Mouse (Mus musculus): ENCODE measurements around the gene Ywhag. TPM values are rescaled to one million over a fixed set of nuclear protein-coding genes. Genes with fewer than 3 reads are reported as not detected.

The Ywhag gene
- polyA plus RNA-seq, 1 experiment from 2014 or later = 97.4 TPM

GRCm38 (mm10) chr5:135958367-135958766 lies 24.0 kb upstream of the Ywhag start:
- 91% methylated on average over 4 of the region's 4 CpGs for WGBS
- peak overlapping the region; percentile 62 for H3K4me2 ChIP-seq (ENCODE audit: low read depth, low read length)

GRCm38 (mm10) chr5:135957207-135957974 lies 23.0 kb upstream of the Ywhag start:
- Histone ChIP-seq H3K9ac (ENCODE audit: low read depth, low read length) (peak overlapping the region; percentile 52), H3K4me1 (ENCODE audit: control insufficient read depth, insufficient read depth, low read length) (peaks cover 20% of the 10 kb centered on the region), H3K27ac (replicated peaks; ENCODE audit: low read depth, low read length) (peak overlapping the region; percentile 90), H3K4me3 (ENCODE audit: low read depth, low read length) (peak overlapping the region; percentile 37), H3K36me3 (ENCODE audit: control insufficient read depth, insufficient read depth, low read length) (no peaks in the 10 kb centered on the region), H3K27me3 (replicated peaks; ENCODE audit: control insufficient read depth, insufficient read depth, low read length) (no peaks in the 10 kb centered on the region), H3K9me3 (ENCODE audit: control insufficient read depth, low read length) (no peaks in the 10 kb centered on the region), H3K4me2 (ENCODE audit: low read depth, low read length) (peak overlapping the region; percentile 62)
- DNase-seq (ENCODE audit: low spot score) = peak; percentile 100
- WGBS = 7% methylated on average over 27 of the region's 28 CpGs
- peak; percentile 90 for ATAC-seq (ENCODE audit: low read depth)

More at GRCm38 (mm10) chr5:135958367-135958766, 24.0 kb upstream of the Ywhag start:
- no peak for ATAC-seq (ENCODE audit: low read depth)
- Histone ChIP-seq H3K4me1 (ENCODE audit: control insufficient read depth, insufficient read depth, low read length) (peaks cover 21% of the 10 kb centered on the region), H3K27me3 (replicated peaks; ENCODE audit: control insufficient read depth, insufficient read depth, low read length) (no peaks in the 10 kb centered on the region), H3K9ac (ENCODE audit: low read depth, low read length) (0 out of 2 replicates have a peak overlapping the region, but pooled peaks have one; percentile 52), H3K27ac (replicated peaks; ENCODE audit: low read depth, low read length) (peak overlapping the region; percentile 85), H3K36me3 (ENCODE audit: control insufficient read depth, insufficient read depth, low read length) (no peaks in the 10 kb centered on the region), H3K9me3 (ENCODE audit: control insufficient read depth, low read length) (no peaks in the 10 kb centered on the region), H3K4me3 (ENCODE audit: low read depth, low read length) (0 out of 2 replicates have a peak overlapping the region, but pooled peaks have one; percentile 37)
- no peak for DNase-seq (ENCODE audit: low spot score)

GRCm38 (mm10) chr5:135956300-135957206 lies 22.1 kb upstream of the Ywhag start:
- H3K27ac ChIP-seq (replicated peaks; ENCODE audit: low read depth, low read length) = peak overlapping the region; percentile 90
- H3K4me2 ChIP-seq (ENCODE audit: low read depth, low read length) = peak overlapping the region; percentile 62
- H3K9me3 ChIP-seq (ENCODE audit: control insufficient read depth, low read length) = no peaks in the 10 kb centered on the region
- H3K36me3 ChIP-seq (ENCODE audit: control insufficient read depth, insufficient read depth, low read length) = no peaks in the 10 kb centered on the region
- peaks cover 14% of the 10 kb centered on the region for H3K4me1 ChIP-seq (ENCODE audit: control insufficient read depth, insufficient read depth, low read length)
- WGBS = 80% methylated on average over 9 of the region's 9 CpGs
- peak overlapping the region; percentile 49; the same call in 1 of the 2 replicates for H3K9ac ChIP-seq (ENCODE audit: low read depth, low read length)
- ATAC-seq (ENCODE audit: low read depth) (no peak), DNase-seq (ENCODE audit: low spot score) (no peak)
- H3K4me3 ChIP-seq (ENCODE audit: low read depth, low read length) = peak overlapping the region; percentile 37; the same call in 1 of the 2 replicates
- H3K27me3 ChIP-seq (replicated peaks; ENCODE audit: control insufficient read depth, insufficient read depth, low read length) = no peaks in the 10 kb centered on the region

- H3K4me3 ChIP-seq (ENCODE audit: low read depth, low read length) = no peak overlapping the region
- no peak overlapping the region for H3K27ac ChIP-seq (replicated peaks; ENCODE audit: low read depth, low read length)
- no peaks in the 10 kb centered on the region for H3K27me3 ChIP-seq (replicated peaks; ENCODE audit: control insufficient read depth, insufficient read depth, low read length)
- H3K36me3 ChIP-seq (ENCODE audit: control insufficient read depth, insufficient read depth, low read length) = no peaks in the 10 kb centered on the region
- H3K9me3 ChIP-seq (ENCODE audit: control insufficient read depth, low read length) = no peaks in the 10 kb centered on the region
- no peak overlapping the region for H3K4me2 ChIP-seq (ENCODE audit: low read depth, low read length)
- 86% methylated on average over 2 of the region's 2 CpGs for WGBS
- DNase-seq (ENCODE audit: low spot score) = no peak
- H3K4me1 ChIP-seq (ENCODE audit: control insufficient read depth, insufficient read depth, low read length) = peaks cover 8% of the 10 kb centered on the region
- no peak for ATAC-seq (ENCODE audit: low read depth)
- H3K9ac ChIP-seq (ENCODE audit: low read depth, low read length) = no peak overlapping the region
Measured at GRCm38 (mm10) chr5:135952830-135953229, 18.4 kb upstream of the Ywhag start.

- DNase-seq (ENCODE audit: low spot score) = no peak
- Histone ChIP-seq H3K9me3 (ENCODE audit: control insufficient read depth, low read length) (no peaks in the 10 kb centered on the region), H3K4me3 (ENCODE audit: low read depth, low read length) (no peak overlapping the region), H3K4me2 (ENCODE audit: low read depth, low read length) (no peak overlapping the region), H3K4me1 (ENCODE audit: control insufficient read depth, insufficient read depth, low read length) (peaks cover 1% of the 10 kb centered on the region; the same call in 1 of the 2 replicates), H3K27ac (replicated peaks; ENCODE audit: low read depth, low read length) (no peak overlapping the region), H3K9ac (ENCODE audit: low read depth, low read length) (no peak overlapping the region), H3K27me3 (replicated peaks; ENCODE audit: control insufficient read depth, insufficient read depth, low read length) (no peaks in the 10 kb centered on the region), H3K36me3 (ENCODE audit: control insufficient read depth, insufficient read depth, low read length) (no peaks in the 10 kb centered on the region)
- 95% methylated on average over 2 of the region's 2 CpGs for WGBS
- no peak for ATAC-seq (ENCODE audit: low read depth)
Measured at GRCm38 (mm10) chr5:135951660-135952059, 17.2 kb upstream of the Ywhag start.

- H3K27me3 ChIP-seq (replicated peaks; ENCODE audit: control insufficient read depth, insufficient read depth, low read length) = no peaks in the 10 kb centered on the region
- H3K36me3 ChIP-seq (ENCODE audit: control insufficient read depth, insufficient read depth, low read length) = no peaks in the 10 kb centered on the region
- no peak overlapping the region for H3K4me2 ChIP-seq (ENCODE audit: low read depth, low read length)
- no peak for ATAC-seq (ENCODE audit: low read depth)
- H3K4me3 ChIP-seq (ENCODE audit: low read depth, low read length) = no peak overlapping the region
- no peak for DNase-seq (ENCODE audit: low spot score)
- H3K9ac ChIP-seq (ENCODE audit: low read depth, low read length) = no peak overlapping the region
- 82% methylated on average over 11 of the region's 11 CpGs for WGBS
- H3K4me1 ChIP-seq (ENCODE audit: control insufficient read depth, insufficient read depth, low read length) = peaks cover 4% of the 10 kb centered on the region; the same call in 1 of the 2 replicates
- H3K9me3 ChIP-seq (ENCODE audit: control insufficient read depth, low read length) = no peaks in the 10 kb centered on the region
- H3K27ac ChIP-seq (replicated peaks; ENCODE audit: low read depth, low read length) = no peak overlapping the region
Measured at GRCm38 (mm10) chr5:135950710-135951412, 16.4 kb upstream of the Ywhag start.

GRCm38 (mm10) chr5:135946621-135947020 lies 12.2 kb upstream of the Ywhag start:
- whole genome bisulfite sequencing = 81% methylated on average over 5 of the region's 5 CpGs
- Histone ChIP-seq H3K27ac (replicated peaks; ENCODE audit: low read depth, low read length) (no peak overlapping the region), H3K27me3 (replicated peaks; ENCODE audit: control insufficient read depth, insufficient read depth, low read length) (no peaks in the 10 kb centered on the region), H3K9me3 (ENCODE audit: control insufficient read depth, low read length) (no peaks in the 10 kb centered on the region), H3K9ac (ENCODE audit: low read depth, low read length) (no peak overlapping the region), H3K4me2 (ENCODE audit: low read depth, low read length) (no peak overlapping the region), H3K4me1 (ENCODE audit: control insufficient read depth, insufficient read depth, low read length) (peaks cover 5% of the 10 kb centered on the region; the same call in 1 of the 2 replicates), H3K4me3 (ENCODE audit: low read depth, low read length) (no peak overlapping the region), H3K36me3 (ENCODE audit: control insufficient read depth, insufficient read depth, low read length) (no peaks in the 10 kb centered on the region)
- peak; percentile 20; the same call in 1 of the 2 replicates for ATAC-seq (ENCODE audit: low read depth)
- peak; percentile 19 for DNase-seq (ENCODE audit: low spot score)

GRCm38 (mm10) chr5:135945916-135946408 lies 11.5 kb upstream of the Ywhag start:
- H3K27ac ChIP-seq (replicated peaks; ENCODE audit: low read depth, low read length) = 0 out of 2 replicates have a peak overlapping the region, but pooled peaks have one; percentile 18
- 50% methylated on average over 10 of the region's 10 CpGs for WGBS
- peaks cover 5% of the 10 kb centered on the region; the same call in 1 of the 2 replicates for H3K4me1 ChIP-seq (ENCODE audit: control insufficient read depth, insufficient read depth, low read length)
- DNase-seq (ENCODE audit: low spot score) (peak; percentile 77), ATAC-seq (ENCODE audit: low read depth) (peak; percentile 56)
- no peak overlapping the region for H3K9ac ChIP-seq (ENCODE audit: low read depth, low read length)
- no peak overlapping the region for H3K4me3 ChIP-seq (ENCODE audit: low read depth, low read length)
- no peaks in the 10 kb centered on the region for H3K9me3 ChIP-seq (ENCODE audit: control insufficient read depth, low read length)
- H3K4me2 ChIP-seq (ENCODE audit: low read depth, low read length) = peak overlapping the region; percentile 25; the same call in 1 of the 2 replicates
- H3K36me3 ChIP-seq (ENCODE audit: control insufficient read depth, insufficient read depth, low read length) = no peaks in the 10 kb centered on the region
- no peaks in the 10 kb centered on the region for H3K27me3 ChIP-seq (replicated peaks; ENCODE audit: control insufficient read depth, insufficient read depth, low read length)
